Mouse (Mus musculus) kidney, adult 2 months (tissue): ENCODE results near the gene Prkce. TPM values are rescaled to one million over a fixed set of nuclear protein-coding genes. Genes with fewer than 3 reads are reported as not detected.

Experiments
- DNase-seq: peaks from one replicate; pipeline ENCODE4 v3.0.0; 2021
- H3K27ac ChIP-seq: fragments of 200-500 bp; 2 replicates; pipeline ENCODE4 v1.5.1; 2012; ENCODE audit warnings: low read depth, low read length, control low read depth, inconsistent platforms; ENCODE audit not compliant: insufficient read depth
- H3K27me3 ChIP-seq: fragments of 200-500 bp; replicated peaks from 2 replicates; pipeline ENCODE4 v1.6.1; 2012; ENCODE audit warnings: mild to moderate bottlenecking, moderate library complexity, low read length, inconsistent platforms; ENCODE audit not compliant: control insufficient read depth, insufficient read depth
- H3K36me3 ChIP-seq: fragments of 200-500 bp; 2 replicates; pipeline ENCODE4 v1.6.1; 2012; ENCODE audit warnings: mild to moderate bottlenecking, moderate library complexity, low read length, inconsistent platforms; ENCODE audit not compliant: control insufficient read depth, insufficient read depth
- H3K4me1 ChIP-seq: fragments of 200-500 bp; 2 replicates; pipeline ENCODE4 v1.6.1; 2011; ENCODE audit warnings: low read length; ENCODE audit not compliant: control insufficient read depth, insufficient read depth
- H3K4me3 ChIP-seq: fragments of 200-500 bp; 2 replicates; pipeline ENCODE4 v1.5.1; 2011; ENCODE audit warnings: mild to moderate bottlenecking, low read depth, low read length, control low read depth; ENCODE audit not compliant: insufficient read depth
- CTCF ChIP-seq: fragments of 200-500 bp; conservative IDR thresholded peaks from 2 replicates; pipeline ENCODE4 v1.5.1; 2011; ENCODE audit warnings: low read depth, mild to moderate bottlenecking, control low read depth, low read length, moderate library complexity, mixed read lengths; ENCODE audit not compliant: insufficient read depth, insufficient read length
- POLR2A ChIP-seq: fragments of 200-500 bp; IDR thresholded peaks from one replicate; pipeline ENCODE4 v1.6.1; 2011; ENCODE audit warnings: low read depth, low read length, control low read depth
- WGBS: fragments of 180-500 bp; shearing (Covaris S2); methylation state at CpG from one replicate; pipeline ENCODE4 v1.1.7; 2018; 5-methylcytosine and 5-hydroxymethylcytosine counted together
- polyA plus RNA-seq: library from polyadenylated mRNA; depleted of rRNA; stranded (reverse); fragments of >200 nt; gene quantifications from 2 replicates; pipeline ENCODE4 v1.2.3, GENCODE M21; 2012

Prkce gene
- polyA plus RNA-seq, 1 experiment = 6.1 TPM

DNA sequence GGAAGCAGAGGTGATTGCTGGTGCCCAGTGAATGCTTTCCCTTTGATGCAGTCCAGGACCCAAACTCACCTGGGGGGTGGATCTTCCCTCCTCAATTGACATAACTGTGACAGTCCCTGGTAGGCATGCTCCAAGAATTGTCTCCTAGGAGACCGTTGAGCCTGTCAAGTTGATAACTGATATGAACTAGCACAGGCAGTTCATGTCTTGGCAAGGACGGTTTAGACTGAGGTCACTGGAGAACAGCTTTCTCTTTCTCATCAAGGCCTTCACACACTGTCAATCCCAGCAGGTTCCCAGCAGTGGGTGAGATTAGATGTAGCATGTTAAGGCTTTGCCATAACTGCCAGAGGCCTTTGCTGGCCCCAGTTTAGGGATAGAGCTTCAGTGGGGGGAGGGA, 265.5 kb downstream of the Prkce start:
- WGBS = 81% methylated on average over 2 of the region's 2 CpGs
- Histone ChIP-seq H3K27me3 (no peaks in the 10 kb centered on the region), H3K4me1 (peaks cover 3% of the 10 kb centered on the region), H3K36me3 (no peaks in the 10 kb centered on the region), H3K27ac (no peak overlapping the region), H3K4me3 (no peak overlapping the region)
- TF ChIP-seq POLR2A (no peak), CTCF (no peak)
- DNase-seq = no peak

DNA sequence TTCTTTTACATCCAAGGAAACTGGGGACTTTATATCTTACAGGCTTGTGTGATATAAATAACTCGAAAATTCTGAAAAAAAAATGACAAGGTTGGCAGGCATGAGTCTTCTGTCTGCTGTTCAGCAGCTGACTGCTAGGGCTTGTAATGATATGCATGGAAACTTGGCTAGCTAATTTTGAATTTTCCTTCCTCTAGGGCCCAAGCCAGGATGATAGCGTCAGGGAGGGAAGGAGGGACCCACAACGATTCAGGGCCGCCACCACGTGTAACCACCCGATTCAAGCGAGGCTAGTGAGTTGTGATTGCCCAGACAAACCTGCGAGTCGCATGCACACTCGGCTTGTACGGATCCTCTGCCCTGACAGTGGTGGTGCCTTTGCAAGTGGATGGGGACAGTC, 266.2 kb downstream of the Prkce start:
- Histone ChIP-seq H3K27ac (no peak overlapping the region), H3K4me3 (no peak overlapping the region), H3K27me3 (no peaks in the 10 kb centered on the region), H3K36me3 (no peaks in the 10 kb centered on the region), H3K4me1 (peaks cover 3% of the 10 kb centered on the region)
- 81% methylated on average over 11 of the region's 11 CpGs for WGBS
- TF ChIP-seq POLR2A (no peak), CTCF (no peak)
- DNase-seq = peak; percentile 53

GRCm38 (mm10) chr17:86434781-86435180, 267.2 kb downstream of the Prkce start:
- Histone ChIP-seq H3K27me3 (no peaks in the 10 kb centered on the region), H3K4me3 (no peak overlapping the region), H3K27ac (no peak overlapping the region), H3K36me3 (no peaks in the 10 kb centered on the region), H3K4me1 (peaks cover 3% of the 10 kb centered on the region)
- WGBS = 72% methylated on average over 2 of the region's 2 CpGs
- DNase-seq = no peak
- TF ChIP-seq CTCF (no peak), POLR2A (no peak)

GRCm38 (mm10) chr17:86435570-86435969, 268.0 kb downstream of the Prkce start:
- 93% methylated on average over 1 of the region's 1 CpGs for WGBS
- TF ChIP-seq POLR2A = no peak
- no peak for TF ChIP-seq CTCF
- peaks cover 3% of the 10 kb centered on the region for H3K4me1 ChIP-seq
- no peak overlapping the region for H3K4me3 ChIP-seq
- no peak overlapping the region for H3K27ac ChIP-seq
- no peaks in the 10 kb centered on the region for H3K36me3 ChIP-seq
- no peak for DNase-seq
- no peaks in the 10 kb centered on the region for H3K27me3 ChIP-seq

- peaks cover 3% of the 10 kb centered on the region for H3K4me1 ChIP-seq
- H3K36me3 ChIP-seq = no peaks in the 10 kb centered on the region
- no peak for DNase-seq
- H3K27ac ChIP-seq = no peak overlapping the region
- WGBS = 96% methylated on average over 2 of the region's 2 CpGs
- H3K4me3 ChIP-seq = no peak overlapping the region
- no peak for TF ChIP-seq CTCF
- H3K27me3 ChIP-seq = no peaks in the 10 kb centered on the region
Measured at GRCm38 (mm10) chr17:86435984-86436383, 268.4 kb downstream of the Prkce start.

DNA sequence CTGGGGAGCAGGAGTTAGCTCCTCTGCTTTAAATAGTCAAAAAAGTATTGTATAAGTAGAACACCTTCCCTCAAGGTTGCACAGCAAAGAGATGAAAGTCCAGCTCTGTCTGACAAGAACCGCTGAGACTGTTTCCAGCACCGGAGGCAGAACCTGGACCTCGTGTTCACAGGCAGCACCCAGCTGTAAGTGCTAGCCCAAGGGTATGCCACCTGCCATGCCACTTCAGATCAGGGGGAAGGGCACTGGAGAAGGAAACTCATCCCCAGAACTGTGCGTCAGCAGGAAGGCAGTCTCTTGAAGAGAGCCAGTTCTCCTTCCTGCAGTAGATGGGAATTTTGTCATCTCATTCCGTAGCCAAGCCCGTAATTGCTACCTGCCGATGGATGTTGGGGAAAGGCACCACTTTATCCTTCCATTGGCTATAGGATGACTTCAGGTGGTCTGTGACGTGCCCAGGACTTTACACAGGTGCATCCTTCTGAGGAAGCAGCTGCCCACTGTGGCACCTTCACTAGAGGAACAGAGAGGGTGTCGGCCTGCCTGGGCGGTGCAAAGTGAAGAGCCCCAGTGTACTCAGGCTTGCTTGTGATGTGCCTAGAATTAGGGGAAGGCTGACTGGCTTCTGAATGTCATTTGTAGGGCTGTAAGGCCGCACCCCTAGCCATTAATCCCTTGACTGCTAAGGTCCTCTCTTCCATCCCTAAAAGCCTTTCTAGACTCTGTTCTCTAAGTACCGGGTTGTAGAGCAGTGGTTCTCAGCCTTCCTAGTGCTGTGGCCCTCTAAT, 269.2 kb downstream of the Prkce start:
- no peaks in the 10 kb centered on the region for H3K36me3 ChIP-seq
- no peak for TF ChIP-seq POLR2A
- TF ChIP-seq CTCF = no peak
- H3K27me3 ChIP-seq = no peaks in the 10 kb centered on the region
- no peak overlapping the region for H3K27ac ChIP-seq
- H3K4me3 ChIP-seq = no peak overlapping the region
- WGBS = 84% methylated on average over 12 of the region's 12 CpGs
- peak; percentile 29 for DNase-seq
- H3K4me1 ChIP-seq = peaks cover 3% of the 10 kb centered on the region

- Histone ChIP-seq H3K4me1 (peaks cover 3% of the 10 kb centered on the region), H3K27ac (peak overlapping the region; percentile 12; the same call in 1 of the 2 replicates), H3K36me3 (no peaks in the 10 kb centered on the region), H3K4me3 (no peak overlapping the region), H3K27me3 (no peaks in the 10 kb centered on the region)
- peak; percentile 37 for DNase-seq
- TF ChIP-seq POLR2A = no peak
- no peak for TF ChIP-seq CTCF
- 73% methylated on average over 20 of the region's 20 CpGs for WGBS
Measured at GRCm38 (mm10) chr17:86437516-86438277, 270.1 kb downstream of the Prkce start.
